Comparison of ENCODE assay signal across 16 mouse cellular contexts in the genomic region with DNA sequence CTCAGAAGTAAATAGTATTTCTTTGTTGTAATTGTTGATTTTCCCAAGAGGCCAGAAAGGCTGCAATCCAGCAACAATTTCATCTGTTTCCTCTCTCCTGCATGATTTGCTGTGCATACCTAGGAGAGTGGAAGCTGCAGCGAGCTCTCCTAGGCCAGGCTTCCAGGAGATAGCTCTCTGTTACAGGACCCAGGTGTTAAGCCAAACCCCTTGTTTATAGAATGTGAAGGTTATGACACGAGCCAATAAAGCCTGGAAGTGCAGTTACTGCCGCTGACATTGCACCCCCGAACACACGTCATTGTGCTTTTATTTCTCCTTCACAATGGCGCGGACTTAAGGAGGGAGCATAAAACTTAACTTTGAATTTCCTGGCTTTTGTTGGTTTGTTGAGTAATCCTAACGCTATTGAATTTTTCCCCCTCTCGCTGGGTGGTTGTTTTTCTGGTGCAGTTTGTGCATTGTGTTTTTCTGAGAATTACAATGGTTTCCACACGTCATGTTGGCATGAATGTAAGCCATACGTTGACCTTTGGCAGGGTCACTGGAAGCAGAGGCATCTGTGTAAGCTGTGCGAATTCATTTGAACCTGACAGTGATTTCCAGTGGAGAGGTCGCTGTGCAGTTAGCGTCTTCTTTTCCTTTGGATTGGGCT.
DNase-seq lines count a peak whose midpoint lies in the region; ATAC-seq and TF ChIP-seq lines count a peak whose summit lies in the region.
"Had no signal": no experiment of that assay in that cellular context is flagged by ENCODE, and none has a peak within 500 bp of the region (broad histone marks: within the 10 kb centered on the region; RNA-seq: fewer than 3 reads in every experiment).

No protein-coding gene starts in this region.

- ATAC-seq in heart, embryonic 11.5 days (replicated peaks; ENCODE audit: insufficient number of reproducible peaks, low FRiP score, low TSS enrichment): no peak
- ATAC-seq in kidney, embryonic 14.5 days (ENCODE audit: low FRiP score, low TSS enrichment): 0 out of 2 replicates have a peak, but pooled peaks have one; percentile 32
- ATAC-seq in limb, embryonic 11.5 days (ENCODE audit: insufficient number of reproducible peaks, low FRiP score, low TSS enrichment, low read depth): no peak
- ATAC-seq: forebrain, embryonic 15.5 days had no signal

- H3K36me3 ChIP-seq in heart, embryonic 11.5 days (ENCODE audit: control insufficient read depth, insufficient read depth, low read length): no peaks in the 10 kb centered on the region
- no peaks in the 10 kb centered on the region for H3K36me3 ChIP-seq in kidney, embryonic 14.5 days (ENCODE audit: control insufficient read depth, insufficient read depth, low read length)
- H3K36me3 ChIP-seq in kidney, adult 2 months (ENCODE audit: control insufficient read depth, insufficient read depth, low read length): no peaks in the 10 kb centered on the region
- no peaks in the 10 kb centered on the region for H3K36me3 ChIP-seq in limb, embryonic 11.5 days (ENCODE audit: control insufficient read depth, insufficient read depth, low read length)
- H3K36me3 ChIP-seq in forebrain, embryonic 10.5 days (replicated peaks): no peaks in the 10 kb centered on the region
- H3K36me3 ChIP-seq: embryonic facial prominence, embryonic 12.5 days; forebrain, embryonic 15.5 days; limb, embryonic 15.5 days had no signal

- H3K27ac ChIP-seq in heart, embryonic 11.5 days (ENCODE audit: low read depth, low read length): no peak overlapping the region
- no peak overlapping the region for H3K27ac ChIP-seq in kidney, embryonic 14.5 days (ENCODE audit: low read depth, low read length)
- no peak overlapping the region for H3K27ac ChIP-seq in kidney, adult 2 months (ENCODE audit: insufficient read depth, low read depth, low read length)
- H3K27ac ChIP-seq in brown adipose tissue, adult 24 weeks (replicated peaks; ENCODE audit: low read depth, low read length): peak overlapping the region; percentile 40
- H3K27ac ChIP-seq in limb, embryonic 11.5 days (replicated peaks; ENCODE audit: low read depth, low read length): no peak overlapping the region
- H3K27ac ChIP-seq in forebrain, embryonic 10.5 days: no peak overlapping the region
- H3K27ac ChIP-seq: embryonic facial prominence, embryonic 12.5 days; forebrain, embryonic 15.5 days; limb, embryonic 15.5 days had no signal

- H3K27me3 ChIP-seq in heart, embryonic 11.5 days (ENCODE audit: control insufficient read depth, insufficient read depth, low read length): no peaks in the 10 kb centered on the region
- H3K27me3 ChIP-seq in kidney, embryonic 14.5 days (ENCODE audit: control insufficient read depth, insufficient read depth, low read length): no peaks in the 10 kb centered on the region
- H3K27me3 ChIP-seq in kidney, adult 2 months (replicated peaks; ENCODE audit: control insufficient read depth, insufficient read depth, low read length): no peaks in the 10 kb centered on the region
- H3K27me3 ChIP-seq in limb, embryonic 11.5 days (ENCODE audit: control insufficient read depth, insufficient read depth, low read length): peaks cover 6% of the 10 kb centered on the region; the same call in 1 of the 2 replicates
- peaks cover 21% of the 10 kb centered on the region for H3K27me3 ChIP-seq in forebrain, embryonic 10.5 days (ENCODE audit: poor library complexity, severe bottlenecking)
- H3K27me3 ChIP-seq: forebrain, embryonic 15.5 days had no signal

- no peak overlapping the region for H3K4me2 ChIP-seq in heart, embryonic 11.5 days
- no peak overlapping the region for H3K4me2 ChIP-seq in kidney, embryonic 14.5 days (replicated peaks; ENCODE audit: low read depth, low read length)
- H3K4me2 ChIP-seq in limb, embryonic 11.5 days (ENCODE audit: low read depth, severe bottlenecking): 0 out of 2 replicates have a peak overlapping the region, but pooled peaks have one; percentile 18
- H3K4me2 ChIP-seq: embryonic facial prominence, embryonic 12.5 days; forebrain, embryonic 15.5 days; limb, embryonic 15.5 days had no signal

- H3K9ac ChIP-seq in heart, embryonic 11.5 days (ENCODE audit: low read depth, low read length): no peak overlapping the region
- no peak overlapping the region for H3K9ac ChIP-seq in kidney, embryonic 14.5 days (ENCODE audit: low read depth, low read length)
- H3K9ac ChIP-seq in limb, embryonic 11.5 days (ENCODE audit: low read length): no peak overlapping the region
- H3K9ac ChIP-seq: embryonic facial prominence, embryonic 12.5 days; forebrain, embryonic 15.5 days; limb, embryonic 15.5 days had no signal

- no peaks in the 10 kb centered on the region for H3K9me3 ChIP-seq in heart, embryonic 11.5 days (replicated peaks; ENCODE audit: control insufficient read depth, low read length)
- no peaks in the 10 kb centered on the region for H3K9me3 ChIP-seq in kidney, embryonic 14.5 days (ENCODE audit: control insufficient read depth, low read length)
- H3K9me3 ChIP-seq in limb, embryonic 11.5 days (ENCODE audit: control insufficient read depth, low read length): no peaks in the 10 kb centered on the region
- no peaks in the 10 kb centered on the region for H3K9me3 ChIP-seq in forebrain, embryonic 10.5 days
- H3K9me3 ChIP-seq: embryonic facial prominence, embryonic 12.5 days; forebrain, embryonic 15.5 days; limb, embryonic 15.5 days had no signal

- no peak overlapping the region for H3K4me3 ChIP-seq in heart, embryonic 11.5 days (ENCODE audit: low read depth, low read length)
- H3K4me3 ChIP-seq in kidney, embryonic 14.5 days (ENCODE audit: low read length): no peak overlapping the region
- H3K4me3 ChIP-seq in kidney, adult 2 months (ENCODE audit: insufficient read depth, low read depth, low read length): no peak overlapping the region
- H3K4me3 ChIP-seq in brown adipose tissue, adult 24 weeks (ENCODE audit: insufficient read depth, low read depth, low read length): no peak overlapping the region
- H3K4me3 ChIP-seq in limb, embryonic 11.5 days (ENCODE audit: low read depth, low read length): no peak overlapping the region
- no peak overlapping the region for H3K4me3 ChIP-seq in forebrain, embryonic 10.5 days
- H3K4me3 ChIP-seq: embryonic facial prominence, embryonic 12.5 days; forebrain, embryonic 15.5 days; limb, embryonic 15.5 days had no signal

- DNase-seq in heart, adult 11 months: peak; percentile 87
- DNase-seq in kidney, adult 2 months: no peak
- DNase-seq in limb, embryonic 11.5 days (ENCODE audit: low spot score): peak; percentile 44
- DNase-seq in forebrain, embryonic 10.5 days (ENCODE audit: extremely low spot score, low spot score): no peak
- no peak for DNase-seq in urinary bladder, postnatal 36 days (ENCODE audit: low spot score in 2 of 2)
- DNase-seq: cerebellum, adult 2 months; gastrocnemius, postnatal 36 days; kidney, adult 8-10 months; layer of hippocampus, adult 9-11 months; retina, postnatal 1 day had no signal

- no peak for TF ChIP-seq CTCF in kidney, adult 2 months (conservative IDR thresholded peaks at IDR 0.05; ENCODE audit: insufficient read depth, insufficient read length, low read depth, low read length)

- 54% methylated on average over 14 of the region's 14 CpGs for WGBS in heart, embryonic 11.5 days (ENCODE audit: insufficient replicate concordance)
- 27% methylated on average over 14 of the region's 14 CpGs for WGBS in kidney, embryonic 14.5 days
- WGBS in kidney, adult 2 months: 61% methylated on average over 14 of the region's 14 CpGs
- WGBS in limb, embryonic 11.5 days: 17% methylated on average over 14 of the region's 14 CpGs
- WGBS in forebrain, embryonic 10.5 days: 54% methylated on average over 14 of the region's 14 CpGs

- TF ChIP-seq POLR2A in kidney, adult 2 months (IDR thresholded peaks at IDR 0.05; ENCODE audit: low read depth, low read length): no peak

- H3K4me1 ChIP-seq in heart, embryonic 11.5 days (ENCODE audit: control insufficient read depth, insufficient read depth, low read length): peaks cover under 1% of the 10 kb centered on the region; the same call in 1 of the 2 replicates
- no peaks in the 10 kb centered on the region for H3K4me1 ChIP-seq in kidney, embryonic 14.5 days (ENCODE audit: control insufficient read depth, insufficient read depth, low read length)
- no peaks in the 10 kb centered on the region for H3K4me1 ChIP-seq in kidney, adult 2 months (ENCODE audit: control insufficient read depth, insufficient read depth, low read length)
- H3K4me1 ChIP-seq in brown adipose tissue, adult 24 weeks (ENCODE audit: control insufficient read depth, insufficient read depth, insufficient read length, low read length): peaks cover 3% of the 10 kb centered on the region
- peaks cover 3% of the 10 kb centered on the region for H3K4me1 ChIP-seq in limb, embryonic 11.5 days (ENCODE audit: control insufficient read depth, insufficient read depth, low read length)
- peaks cover 10% of the 10 kb centered on the region for H3K4me1 ChIP-seq in forebrain, embryonic 10.5 days
- H3K4me1 ChIP-seq: forebrain, embryonic 15.5 days had no signal

Comparison
In these comparisons a context has a peak if more than half of its experiments do, and no peak if none do; other contexts are left out.
1. DNase-seq: peak in heart, adult 11 months (single experiment) and limb, embryonic 11.5 days (single experiment); none in kidney, adult 2 months (single experiment), forebrain, embryonic 10.5 days (single experiment) and urinary bladder, postnatal 36 days (0 of 2).